Mouse (Mus musculus): ENCODE data around the gene Rps6ka2. TPM values are rescaled to one million over a fixed set of nuclear protein-coding genes. Genes with fewer than 3 reads are reported as not detected.
"Not testable (repeated sequence)": the region's sequence is repeated elsewhere in the genome, so short reads cannot be mapped to it uniquely, and the experiment has no call there.

The Rps6ka2 gene
- polyA plus RNA-seq, 1 experiment from 2014 or later = 20.1 TPM

GRCm38 (mm10) chr17:7273785-7274184 is 103.9 kb downstream of the Rps6ka2 start:
- WGBS = 91% methylated on average over 10 of the region's 10 CpGs
- H3K27me3 ChIP-seq (ENCODE audit: control insufficient read depth, insufficient read depth, low read length) = no peaks in the 10 kb centered on the region
- H3K36me3 ChIP-seq (ENCODE audit: control insufficient read depth, insufficient read depth, low read length) = peaks cover under 1% of the 10 kb centered on the region; the same call in 1 of the 2 replicates
- no peak overlapping the region for H3K4me3 ChIP-seq (ENCODE audit: low read depth, low read length)
- H3K9ac ChIP-seq (ENCODE audit: low read length) = no peak overlapping the region
- peaks cover 11% of the 10 kb centered on the region for H3K4me1 ChIP-seq (ENCODE audit: control insufficient read depth, insufficient read depth, low read length)
- no peak overlapping the region for H3K27ac ChIP-seq (replicated peaks; ENCODE audit: low read depth, low read length)
- H3K9me3 ChIP-seq (ENCODE audit: control insufficient read depth, low read length) = no peaks in the 10 kb centered on the region
- DNase-seq (ENCODE audit: low spot score) = no peak
- no peak overlapping the region for H3K4me2 ChIP-seq (ENCODE audit: low read depth, severe bottlenecking)
- no peak for ATAC-seq (ENCODE audit: insufficient number of reproducible peaks, low FRiP score, low TSS enrichment, low read depth)

DNA sequence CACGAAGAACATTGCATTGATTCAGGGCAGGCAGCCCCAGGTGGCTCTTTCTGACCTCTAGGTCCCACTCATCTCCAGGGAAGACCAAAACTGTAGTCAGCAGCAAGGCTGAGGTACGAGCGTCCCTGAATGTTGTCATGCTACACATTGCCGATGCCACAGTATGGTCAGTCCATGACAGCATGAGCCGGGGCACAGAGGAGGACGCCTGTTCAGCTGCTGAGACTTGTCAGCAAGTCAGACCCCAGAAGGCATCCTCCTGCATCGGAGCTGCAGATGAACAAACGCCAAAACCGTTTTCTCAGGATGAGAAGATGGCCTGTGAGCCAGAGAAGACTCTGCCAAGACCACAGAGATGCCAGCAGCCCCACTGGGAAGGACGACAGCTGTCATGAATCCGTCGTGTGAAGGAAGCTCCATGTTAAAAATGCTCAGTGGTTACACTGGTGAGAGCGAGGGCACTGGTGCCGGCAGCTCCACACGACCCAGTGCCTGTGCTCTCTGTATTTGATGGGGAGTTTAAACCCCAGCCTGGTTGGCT is 108.9 kb downstream of the Rps6ka2 start:
- Histone ChIP-seq H3K4me3 (ENCODE audit: low read depth, low read length) (no peak overlapping the region), H3K27ac (replicated peaks; ENCODE audit: low read depth, low read length) (no peak overlapping the region), H3K9ac (ENCODE audit: low read length) (no peak overlapping the region), H3K27me3 (ENCODE audit: control insufficient read depth, insufficient read depth, low read length) (no peaks in the 10 kb centered on the region), H3K36me3 (ENCODE audit: control insufficient read depth, insufficient read depth, low read length) (peaks cover 2% of the 10 kb centered on the region; the same call in 1 of the 2 replicates), H3K4me2 (ENCODE audit: low read depth, severe bottlenecking) (no peak overlapping the region), H3K9me3 (ENCODE audit: control insufficient read depth, low read length) (no peaks in the 10 kb centered on the region), H3K4me1 (ENCODE audit: control insufficient read depth, insufficient read depth, low read length) (no peaks in the 10 kb centered on the region)
- ATAC-seq (ENCODE audit: insufficient number of reproducible peaks, low FRiP score, low TSS enrichment, low read depth) = no peak
- DNase-seq (ENCODE audit: low spot score) = no peak
- WGBS = 94% methylated on average over 15 of the region's 15 CpGs

DNA sequence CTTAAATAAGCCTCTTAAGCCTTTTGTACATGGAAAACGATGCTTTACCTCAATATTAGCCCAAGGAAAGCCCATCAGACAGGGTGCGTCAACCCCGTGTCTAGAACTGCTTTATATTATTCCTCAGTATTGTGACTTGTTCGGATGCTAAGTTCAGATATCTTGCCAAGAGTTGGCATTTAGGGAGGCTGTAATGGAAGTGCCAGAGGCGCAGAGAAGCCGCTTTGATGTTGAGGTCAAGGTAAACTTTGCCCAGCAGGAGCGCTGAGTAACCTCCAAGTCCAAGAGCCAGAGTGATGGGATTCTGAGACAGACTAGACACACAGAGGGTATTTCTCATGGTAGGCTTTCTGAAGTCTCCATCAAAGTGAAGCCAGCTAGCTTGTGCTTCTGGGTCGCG is 109.3 kb downstream of the Rps6ka2 start:
- Histone ChIP-seq H3K4me2 (ENCODE audit: low read depth, severe bottlenecking) (no peak overlapping the region), H3K27me3 (ENCODE audit: control insufficient read depth, insufficient read depth, low read length) (no peaks in the 10 kb centered on the region), H3K4me3 (ENCODE audit: low read depth, low read length) (no peak overlapping the region), H3K9ac (ENCODE audit: low read length) (no peak overlapping the region), H3K36me3 (ENCODE audit: control insufficient read depth, insufficient read depth, low read length) (peaks cover 2% of the 10 kb centered on the region; the same call in 1 of the 2 replicates), H3K9me3 (ENCODE audit: control insufficient read depth, low read length) (no peaks in the 10 kb centered on the region), H3K4me1 (ENCODE audit: control insufficient read depth, insufficient read depth, low read length) (no peaks in the 10 kb centered on the region), H3K27ac (replicated peaks; ENCODE audit: low read depth, low read length) (no peak overlapping the region)
- DNase-seq (ENCODE audit: low spot score) (no peak), ATAC-seq (ENCODE audit: insufficient number of reproducible peaks, low FRiP score, low TSS enrichment, low read depth) (no peak)
- 94% methylated on average over 9 of the region's 9 CpGs for WGBS

DNA sequence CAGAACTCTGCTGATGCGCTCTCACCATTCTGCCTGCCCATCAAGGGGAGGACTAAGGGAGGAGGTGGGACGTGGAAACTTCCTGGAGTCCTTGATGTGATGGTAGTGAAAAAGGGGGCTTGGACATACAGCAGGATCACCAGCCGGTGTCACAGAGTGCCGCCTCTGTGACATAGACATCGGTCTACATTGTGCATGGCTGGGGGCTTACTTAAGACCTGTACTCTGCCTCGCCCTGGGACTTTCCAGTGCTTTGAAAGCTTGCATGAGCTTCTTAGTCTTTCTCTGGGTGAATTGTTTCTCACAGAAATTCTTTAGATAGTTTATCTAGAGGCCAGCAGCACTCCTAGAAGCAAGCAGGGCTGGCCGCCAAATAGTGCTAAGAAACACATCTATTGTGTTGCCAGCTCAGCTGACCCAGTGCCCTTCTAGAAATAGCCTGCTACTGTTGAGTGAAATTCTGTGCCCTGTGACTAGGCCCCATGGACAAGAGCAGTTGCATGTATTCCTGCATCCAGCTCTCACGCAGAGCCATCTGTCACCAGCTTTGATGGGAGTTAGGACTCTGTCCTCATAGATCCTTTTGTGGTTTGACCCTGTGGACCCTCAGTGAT is 114.5 kb downstream of the Rps6ka2 start:
- 90% methylated on average over 8 of the region's 8 CpGs for whole genome bisulfite sequencing
- no peak overlapping the region for H3K4me3 ChIP-seq (ENCODE audit: low read depth, low read length)
- 0 out of 2 replicates have a peak, but pooled peaks cover 2% of the 10 kb centered on the region for H3K36me3 ChIP-seq (ENCODE audit: control insufficient read depth, insufficient read depth, low read length)
- H3K9me3 ChIP-seq (ENCODE audit: control insufficient read depth, low read length) = no peaks in the 10 kb centered on the region
- no peak overlapping the region for H3K27ac ChIP-seq (replicated peaks; ENCODE audit: low read depth, low read length)
- H3K27me3 ChIP-seq (ENCODE audit: control insufficient read depth, insufficient read depth, low read length) = no peaks in the 10 kb centered on the region
- H3K9ac ChIP-seq (ENCODE audit: low read length) = no peak overlapping the region
- no peaks in the 10 kb centered on the region for H3K4me1 ChIP-seq (ENCODE audit: control insufficient read depth, insufficient read depth, low read length)
- no peak overlapping the region for H3K4me2 ChIP-seq (ENCODE audit: low read depth, severe bottlenecking)
- ATAC-seq (ENCODE audit: insufficient number of reproducible peaks, low FRiP score, low TSS enrichment, low read depth) (no peak), DNase-seq (ENCODE audit: low spot score) (no peak)

DNA sequence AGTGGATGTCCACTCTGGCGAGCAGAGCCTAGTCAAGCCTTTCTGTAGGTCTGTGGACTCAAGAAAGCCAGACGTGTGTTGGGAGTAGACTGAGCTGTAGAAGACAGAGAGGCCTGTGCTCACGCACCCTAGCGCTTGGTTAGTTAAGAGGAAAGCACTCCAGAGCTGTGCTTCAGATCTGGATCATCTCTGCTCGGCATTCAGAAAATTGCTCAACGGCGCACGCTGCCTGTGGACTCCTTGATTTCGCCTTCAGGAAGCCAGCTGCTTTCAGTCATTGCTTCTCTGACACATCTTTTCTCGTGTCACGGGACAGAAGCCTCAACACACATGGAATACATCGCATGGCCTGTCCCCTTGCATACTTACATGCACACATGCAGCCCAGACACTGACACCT is 115.4 kb downstream of the Rps6ka2 start:
- DNase-seq (ENCODE audit: low spot score) (no peak), ATAC-seq (ENCODE audit: insufficient number of reproducible peaks, low FRiP score, low TSS enrichment, low read depth) (no peak)
- Histone ChIP-seq H3K4me3 (ENCODE audit: low read depth, low read length) (no peak overlapping the region), H3K9me3 (ENCODE audit: control insufficient read depth, low read length) (no peaks in the 10 kb centered on the region), H3K9ac (ENCODE audit: low read length) (no peak overlapping the region), H3K36me3 (ENCODE audit: control insufficient read depth, insufficient read depth, low read length) (0 out of 2 replicates have a peak, but pooled peaks cover 2% of the 10 kb centered on the region), H3K4me1 (ENCODE audit: control insufficient read depth, insufficient read depth, low read length) (no peaks in the 10 kb centered on the region), H3K27ac (replicated peaks; ENCODE audit: low read depth, low read length) (no peak overlapping the region), H3K27me3 (ENCODE audit: control insufficient read depth, insufficient read depth, low read length) (no peaks in the 10 kb centered on the region), H3K4me2 (ENCODE audit: low read depth, severe bottlenecking) (no peak overlapping the region)
- 93% methylated on average over 12 of the region's 12 CpGs for WGBS

DNA sequence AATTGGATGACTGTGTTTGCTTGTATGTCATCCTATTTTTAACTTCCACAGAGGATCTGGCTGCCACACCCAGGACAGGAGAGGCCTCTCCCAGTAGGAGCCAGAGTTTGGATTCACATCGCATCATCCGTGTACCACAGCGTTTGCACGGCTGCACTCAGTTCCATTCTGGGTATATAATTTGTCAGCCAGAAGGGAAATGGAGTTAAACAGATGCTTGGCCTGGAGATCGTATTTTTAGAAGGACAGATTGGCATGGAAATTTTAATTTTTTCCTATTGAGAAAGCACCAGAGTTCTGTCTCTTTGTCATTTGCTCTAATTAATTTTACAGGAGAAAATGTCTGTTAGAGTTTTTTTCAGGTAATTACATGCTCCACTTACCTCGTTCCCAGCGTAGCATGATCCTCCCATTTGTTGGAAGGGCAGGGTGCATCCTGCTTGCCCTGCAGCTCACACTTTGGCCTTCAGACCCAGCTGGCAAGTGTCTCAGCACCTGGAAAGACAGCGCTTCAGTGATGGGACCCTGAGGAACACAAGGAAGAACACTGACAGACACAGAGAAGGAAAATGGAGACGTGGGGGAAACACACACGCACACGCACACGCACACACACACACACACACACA is 116.6 kb downstream of the Rps6ka2 start:
- 90% methylated on average over 12 of the region's 12 CpGs for WGBS
- DNase-seq (ENCODE audit: low spot score) (no peak), ATAC-seq (ENCODE audit: insufficient number of reproducible peaks, low FRiP score, low TSS enrichment, low read depth) (no peak)
- Histone ChIP-seq H3K4me3 (ENCODE audit: low read depth, low read length) (no peak overlapping the region), H3K27me3 (ENCODE audit: control insufficient read depth, insufficient read depth, low read length) (no peaks in the 10 kb centered on the region), H3K27ac (replicated peaks; ENCODE audit: low read depth, low read length) (no peak overlapping the region), H3K9me3 (ENCODE audit: control insufficient read depth, low read length) (no peaks in the 10 kb centered on the region), H3K4me2 (ENCODE audit: low read depth, severe bottlenecking) (no peak overlapping the region), H3K36me3 (ENCODE audit: control insufficient read depth, insufficient read depth, low read length) (0 out of 2 replicates have a peak, but pooled peaks cover 2% of the 10 kb centered on the region), H3K4me1 (ENCODE audit: control insufficient read depth, insufficient read depth, low read length) (no peaks in the 10 kb centered on the region), H3K9ac (ENCODE audit: low read length) (no peak overlapping the region)

GRCm38 (mm10) chr17:7292012-7292684 is 122.2 kb downstream of the Rps6ka2 start:
- Histone ChIP-seq H3K4me3 (ENCODE audit: low read depth, low read length) (no peak overlapping the region), H3K36me3 (ENCODE audit: control insufficient read depth, insufficient read depth, low read length) (no peaks in the 10 kb centered on the region), H3K9me3 (ENCODE audit: control insufficient read depth, low read length) (no peaks in the 10 kb centered on the region), H3K27me3 (ENCODE audit: control insufficient read depth, insufficient read depth, low read length) (no peaks in the 10 kb centered on the region), H3K27ac (replicated peaks; ENCODE audit: low read depth, low read length) (no peak overlapping the region), H3K4me1 (ENCODE audit: control insufficient read depth, insufficient read depth, low read length) (no peaks in the 10 kb centered on the region), H3K9ac (ENCODE audit: low read length) (no peak overlapping the region), H3K4me2 (ENCODE audit: low read depth, severe bottlenecking) (no peak overlapping the region)
- ATAC-seq (ENCODE audit: insufficient number of reproducible peaks, low FRiP score, low TSS enrichment, low read depth) (no peak), DNase-seq (ENCODE audit: low spot score) (no peak)
- 86% methylated on average over 11 of the region's 11 CpGs for WGBS

- 64% methylated on average over 8 of the region's 8 CpGs for WGBS
Measured at GRCm38 (mm10) chr17:7306278-7307196, 136.6 kb downstream of the Rps6ka2 start.

More at GRCm38 (mm10) chr17:7306278-7307196, 136.6 kb downstream of the Rps6ka2 start:
- H3K36me3 ChIP-seq (ENCODE audit: control insufficient read depth, insufficient read depth, low read length); H3K4me1 ChIP-seq (ENCODE audit: control insufficient read depth, insufficient read depth, low read length); H3K27me3 ChIP-seq (ENCODE audit: control insufficient read depth, insufficient read depth, low read length); H3K27ac ChIP-seq (replicated peaks; ENCODE audit: low read depth, low read length); H3K9ac ChIP-seq (ENCODE audit: low read length); H3K4me2 ChIP-seq (ENCODE audit: low read depth, severe bottlenecking); H3K9me3 ChIP-seq (ENCODE audit: control insufficient read depth, low read length); DNase-seq (ENCODE audit: low spot score); H3K4me3 ChIP-seq (ENCODE audit: low read depth, low read length): not testable (repeated sequence)
- ATAC-seq (ENCODE audit: insufficient number of reproducible peaks, low FRiP score, low TSS enrichment, low read depth) = peak; percentile 44; the same call in 1 of the 2 replicates

Data from limb, embryonic 11.5 days (tissue).